Mouse (Mus musculus): Measurements from ENCODE around the gene Por.

Por gene

DNA sequence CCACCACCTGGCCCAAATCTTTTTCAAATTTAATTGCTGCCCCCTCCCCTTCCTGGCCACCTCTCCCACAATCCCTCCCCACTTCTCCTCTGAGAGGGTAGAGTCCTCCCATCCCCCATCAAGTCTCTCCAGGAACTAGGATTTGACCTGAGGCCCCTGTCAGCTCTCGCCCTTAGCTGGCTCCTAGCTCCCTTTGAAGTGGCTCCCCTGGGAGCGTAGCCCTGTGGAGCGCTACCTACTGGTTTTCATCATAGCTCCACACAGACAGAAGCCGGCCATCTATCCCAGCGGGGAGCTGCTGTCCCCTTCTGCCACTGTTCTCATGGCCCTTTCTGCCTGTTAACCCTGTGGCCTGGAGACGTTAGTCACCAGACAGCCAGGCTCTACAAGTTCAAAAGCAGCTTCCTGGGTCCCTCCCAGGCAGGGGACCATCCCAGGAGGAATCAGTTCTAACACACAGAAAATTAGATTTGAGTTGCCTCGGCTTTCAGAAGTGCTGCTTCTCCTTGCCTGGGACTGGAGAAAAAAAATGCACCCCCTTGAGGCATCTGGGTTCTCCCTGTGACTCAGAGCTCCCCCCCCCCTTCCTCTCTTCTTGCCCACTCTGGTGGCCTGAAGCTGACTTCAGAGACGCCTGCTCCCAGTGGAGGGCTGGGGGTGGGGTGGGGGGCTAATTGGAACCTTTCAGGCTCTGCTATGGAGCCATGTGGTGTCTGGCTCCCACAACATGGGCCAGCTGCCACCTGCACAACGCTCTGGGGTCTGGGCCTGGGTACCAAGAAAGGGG lies 54.9 kb downstream of the Por start:
- intact Hi-C loops (cut with DNase I), result no loop called here

- intact Hi-C loops (cut with DNase I), result no loop called here
These were observed 55.6 kb downstream of the Por start for GRCm38 (mm10) chr5:135725391-135725841.

DNA sequence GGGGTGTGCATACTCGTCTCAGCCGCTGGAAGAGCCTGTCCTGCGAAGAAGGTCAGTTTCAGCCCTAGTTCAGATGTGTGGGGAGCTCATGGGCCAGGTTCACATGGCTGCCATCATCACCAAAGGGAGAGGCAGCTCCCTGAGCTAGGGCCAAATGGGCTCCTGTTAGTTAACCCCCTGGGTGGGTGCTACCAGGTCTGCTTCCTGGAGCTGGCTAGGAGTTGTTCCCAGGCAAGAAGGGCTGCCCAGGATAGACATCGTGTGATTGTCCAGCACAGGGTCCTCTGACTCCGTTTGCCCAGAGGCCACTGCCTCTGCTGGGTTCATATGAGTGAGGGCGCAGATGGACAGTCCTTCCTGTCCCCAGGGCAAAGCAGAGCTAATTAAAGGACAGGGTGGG lies 56.2 kb downstream of the Por start:
- intact Hi-C loops (cut with DNase I), result no loop called here

- intact Hi-C loops (cut with DNase I), result no loop called here
These were observed 57.0 kb downstream of the Por start for GRCm38 (mm10) chr5:135726641-135727346.

DNA sequence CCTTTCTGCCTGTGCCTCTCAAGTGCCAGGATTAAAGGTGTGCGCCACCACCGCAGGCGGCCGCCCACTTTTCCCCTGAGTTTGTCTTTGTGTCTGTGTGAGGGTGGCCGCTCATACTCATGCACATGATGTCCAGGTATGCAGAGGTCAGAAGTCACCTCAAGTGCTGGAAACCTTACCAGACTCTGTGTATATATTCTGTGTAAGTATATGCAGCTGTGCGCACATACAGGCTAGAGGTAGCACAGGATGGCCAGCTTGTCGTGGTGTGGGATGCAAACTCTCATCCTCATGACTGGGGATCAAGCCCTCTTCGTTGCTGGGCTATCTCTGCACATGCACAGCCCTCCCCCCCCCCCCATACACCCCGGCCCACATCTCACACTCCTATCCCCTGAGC lies 58.0 kb downstream of the Por start:
- intact Hi-C loops (cut with DNase I), result no loop called here

- intact Hi-C loops (cut with DNase I), result no loop called here
These were observed 58.5 kb downstream of the Por start for GRCm38 (mm10) chr5:135728361-135728760.

DNA sequence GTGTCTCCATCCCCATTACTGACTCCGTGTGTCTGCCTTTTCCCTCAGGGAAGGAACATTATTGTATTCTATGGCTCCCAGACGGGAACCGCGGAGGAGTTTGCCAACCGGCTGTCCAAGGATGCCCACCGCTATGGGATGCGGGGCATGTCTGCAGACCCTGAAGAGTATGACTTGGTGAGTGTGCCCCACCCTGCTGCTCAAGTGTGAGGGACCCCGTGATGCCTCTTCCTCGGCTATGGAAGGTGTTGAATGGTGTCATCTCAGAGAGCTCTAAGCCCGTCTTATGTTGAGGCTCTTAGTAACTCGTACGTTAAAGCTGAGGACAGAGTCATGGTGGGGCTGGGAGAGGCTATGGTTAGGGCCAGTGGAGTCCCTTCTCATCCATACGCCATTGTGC lies 59.5 kb downstream of the Por start:
- intact Hi-C loops (cut with DNase I), result no loop called here

- intact Hi-C loops (cut with DNase I), result no loop called here
These were observed 60.4 kb downstream of the Por start for GRCm38 (mm10) chr5:135730278-135730677.

DNA sequence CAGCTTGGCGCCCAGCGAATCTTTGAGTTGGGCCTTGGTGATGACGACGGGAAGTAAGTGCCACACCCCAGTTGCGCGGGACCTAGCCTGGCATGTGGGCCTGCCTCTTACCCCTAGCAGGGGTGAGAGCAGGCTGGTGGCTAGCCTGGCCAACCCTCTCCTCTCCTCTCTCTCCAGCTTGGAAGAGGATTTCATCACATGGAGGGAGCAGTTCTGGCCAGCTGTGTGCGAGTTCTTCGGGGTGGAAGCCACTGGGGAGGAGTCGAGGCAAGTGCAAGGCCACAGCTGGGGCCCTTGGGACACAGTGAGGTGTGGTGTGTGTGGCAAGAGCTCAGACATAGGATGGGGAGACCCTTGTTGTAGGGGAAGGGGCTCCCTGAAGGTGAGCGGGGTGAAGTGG lies 61.1 kb downstream of the Por start:
- intact Hi-C loops (cut with DNase I), result no loop called here

GRCm38 (mm10) chr5:135731322-135731721 lies 61.5 kb downstream of the Por start:
- intact Hi-C loops (cut with DNase I), result no loop called here

- intact Hi-C loops (cut with DNase I), result no loop called here
These were observed 63.2 kb downstream of the Por start for GRCm38 (mm10) chr5:135733071-135733470.

GRCm38 (mm10) chr5:135734057-135734680 lies 64.3 kb downstream of the Por start:
- intact Hi-C loops (cut with DNase I), result no loop called here

- intact Hi-C loops (cut with DNase I), result loop anchor here (5.0 kb wide), 1 partner anchor 43 kb away; no protein-coding TSS in a partner anchor
These were observed 65.9 kb downstream of the Por start for GRCm38 (mm10) chr5:135735741-135736140.

DNA sequence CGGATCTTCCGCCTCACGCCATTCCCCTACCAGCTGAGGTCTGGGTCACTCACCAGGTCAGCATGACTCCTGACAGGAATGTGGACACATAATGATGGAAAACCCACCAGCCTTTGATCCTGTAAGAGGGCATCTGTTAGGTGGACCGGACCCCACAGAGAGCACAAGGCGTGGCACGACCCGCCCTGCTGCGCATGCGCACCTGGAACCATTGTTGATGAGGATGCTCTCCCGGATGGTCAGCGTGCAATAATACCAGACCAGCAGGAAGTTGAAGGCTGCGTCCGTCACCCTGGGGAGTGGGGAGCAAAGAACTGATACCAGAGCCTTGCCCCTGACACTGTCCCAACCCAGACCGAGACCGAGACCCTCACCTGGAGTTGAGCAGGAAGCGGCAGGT lies 66.7 kb downstream of the Por start:
- intact Hi-C loops (cut with DNase I), result loop anchor here (5.0 kb wide), 1 partner anchor 44 kb away; no protein-coding TSS in a partner anchor

GRCm38 (mm10) chr5:135737154-135737553 lies 67.3 kb downstream of the Por start:
- intact Hi-C loops (cut with DNase I), result loop anchor here (5.0 kb wide), 1 partner anchor 45 kb away; no protein-coding TSS in a partner anchor

GRCm38 (mm10) chr5:135738266-135738665 lies 68.4 kb downstream of the Por start:
- intact Hi-C loops (cut with DNase I), result loop anchor here (5.0 kb wide), 1 partner anchor 46 kb away; no protein-coding TSS in a partner anchor

DNA sequence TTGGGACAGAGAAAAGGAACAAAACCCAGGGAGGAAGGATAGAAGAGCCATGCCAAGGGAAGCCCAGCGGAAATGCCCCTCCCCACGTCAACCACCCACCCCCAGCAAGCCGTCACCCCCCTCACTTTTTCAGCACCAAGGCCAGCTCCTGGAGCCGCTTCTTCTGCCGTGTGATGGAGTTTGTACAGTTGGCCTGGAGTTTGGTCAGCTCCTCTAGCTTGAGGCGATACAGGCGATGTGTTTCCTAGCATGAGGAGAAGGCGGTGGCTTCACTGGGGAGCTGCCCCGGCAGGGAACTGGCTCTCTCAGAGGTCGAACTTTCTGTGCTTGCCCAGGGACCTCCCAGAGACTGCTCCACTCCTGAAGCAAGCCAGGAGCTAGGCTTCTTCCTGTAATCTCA lies 72.3 kb downstream of the Por start:
- intact Hi-C loops (cut with DNase I), result loop anchor here (10.0 kb wide), 1 partner anchor 107 kb away; the partner anchor contains the start of gene Rhbdd2

DNA sequence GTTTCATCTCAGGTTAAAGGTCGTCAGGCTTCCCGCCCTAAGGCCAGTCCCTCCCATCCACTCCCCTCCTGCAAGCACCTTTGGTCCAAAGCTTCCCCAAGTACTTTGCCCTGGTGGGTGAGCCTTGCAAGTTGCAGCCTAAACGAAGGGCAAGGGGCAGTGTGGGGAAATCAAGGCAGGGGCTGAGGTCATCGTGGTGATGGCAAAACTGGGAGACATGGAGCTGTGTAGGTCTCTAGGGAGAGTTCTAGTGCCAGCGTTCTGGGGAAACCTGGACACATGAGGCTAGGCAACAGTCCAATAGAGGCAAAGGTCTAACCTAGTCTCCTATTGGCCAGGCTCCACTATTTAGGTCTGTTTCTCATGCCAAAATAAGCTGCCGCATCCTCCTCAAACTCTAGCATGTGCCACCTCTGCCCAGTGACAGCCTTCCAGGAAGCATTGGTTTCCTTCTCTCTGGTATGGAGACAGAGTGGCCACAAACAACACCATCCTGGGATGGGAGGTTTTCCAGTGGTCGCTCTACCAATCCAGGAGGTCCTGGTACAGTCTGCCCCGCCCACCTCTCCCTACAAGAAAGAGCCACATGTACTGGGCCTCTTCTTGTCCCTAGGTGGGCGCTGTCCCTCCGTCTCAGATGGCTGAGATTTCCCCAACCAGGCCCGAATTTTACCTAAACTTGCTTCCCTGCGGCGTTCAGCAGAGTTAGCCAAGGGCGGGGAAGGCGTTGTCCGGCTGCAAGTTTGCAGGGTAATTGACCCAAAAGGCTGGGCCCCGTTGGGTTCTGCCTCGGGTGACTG lies 73.3 kb downstream of the Por start:
- intact Hi-C loops (cut with DNase I), result loop anchor here (10.0 kb wide), 1 partner anchor 108 kb away; the partner anchor contains the start of gene Rhbdd2

GRCm38 (mm10) chr5:135743741-135744609 lies 74.1 kb downstream of the Por start, which contains the start of gene Tmem120a:
Gene Tmem120a, minus strand, starts transcription at chr5:135744448.
- intact Hi-C loops (cut with DNase I), result loop anchor here (10.0 kb wide), 1 partner anchor 109 kb away; the partner anchor contains the start of gene Rhbdd2

DNA sequence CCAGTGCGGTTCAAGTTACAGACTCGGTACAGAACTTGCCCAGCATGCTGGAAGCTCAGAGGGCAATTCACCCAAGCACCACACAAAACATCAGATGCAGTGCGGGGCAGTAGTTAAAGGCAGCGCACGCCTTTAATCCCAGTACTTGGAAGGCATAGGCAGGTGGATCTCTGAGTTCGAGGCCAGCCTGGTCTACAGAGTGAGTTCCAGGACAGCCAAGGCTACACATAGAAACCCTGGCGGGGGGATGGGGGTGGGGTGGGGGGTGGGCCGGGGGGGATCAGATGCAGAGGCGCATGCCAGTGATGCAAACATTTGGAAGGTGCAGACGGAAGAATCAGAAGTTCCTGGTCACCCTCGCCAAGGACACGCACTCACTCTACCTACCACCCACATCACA lies 74.9 kb downstream of the Por start:
- intact Hi-C loops (cut with DNase I), result loop anchor here (10.0 kb wide), 1 partner anchor 110 kb away; the partner anchor contains the start of gene Rhbdd2
